Mouse (Mus musculus): Measurements from ENCODE around the gene Sh2d1b1.
"Not testable (repeated sequence)": the region's sequence is repeated elsewhere in the genome, so short reads cannot be mapped to it uniquely, and the experiment has no call there.

The Sh2d1b1 gene

DNA sequence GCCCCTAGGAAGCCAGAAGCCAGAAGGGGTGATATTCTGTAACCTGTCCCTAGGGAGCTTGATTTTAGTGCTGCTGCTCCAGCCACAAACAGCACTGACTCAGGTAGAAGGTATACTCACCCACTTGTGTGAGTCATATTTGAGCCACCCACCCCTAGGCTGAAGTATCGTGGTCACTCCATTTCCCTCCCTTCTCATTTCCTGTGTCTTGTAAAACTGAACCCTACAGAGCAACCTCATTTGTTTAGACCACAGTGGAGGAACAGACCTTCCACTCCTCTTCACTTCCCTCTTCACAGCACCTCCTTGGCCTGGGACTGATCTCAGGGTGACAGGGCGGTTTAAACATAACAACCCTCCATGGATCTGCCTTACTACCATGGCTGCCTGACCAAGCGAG is at the start of gene Sh2d1b1:
Gene Sh2d1b1, plus strand, starts transcription at position 305 of the 400 bp plus-strand sequence.
- DNase-seq (ENCODE audit: low spot score): no peak

GRCm38 (mm10) chr1:170232688-170233087 is 44.4 kb upstream of the Sh2d1b1 start, which contains the start of gene Sh2d1b2:
TSS of gene Sh2d1b2 (plus strand) at chr1:170232749.
- DNase-seq (ENCODE audit: low spot score): not testable (repeated sequence)

GRCm38 (mm10) chr1:170245016-170245415 is 32.1 kb upstream of the Sh2d1b1 start:
- DNase-seq (ENCODE audit: low spot score): no peak

DNA sequence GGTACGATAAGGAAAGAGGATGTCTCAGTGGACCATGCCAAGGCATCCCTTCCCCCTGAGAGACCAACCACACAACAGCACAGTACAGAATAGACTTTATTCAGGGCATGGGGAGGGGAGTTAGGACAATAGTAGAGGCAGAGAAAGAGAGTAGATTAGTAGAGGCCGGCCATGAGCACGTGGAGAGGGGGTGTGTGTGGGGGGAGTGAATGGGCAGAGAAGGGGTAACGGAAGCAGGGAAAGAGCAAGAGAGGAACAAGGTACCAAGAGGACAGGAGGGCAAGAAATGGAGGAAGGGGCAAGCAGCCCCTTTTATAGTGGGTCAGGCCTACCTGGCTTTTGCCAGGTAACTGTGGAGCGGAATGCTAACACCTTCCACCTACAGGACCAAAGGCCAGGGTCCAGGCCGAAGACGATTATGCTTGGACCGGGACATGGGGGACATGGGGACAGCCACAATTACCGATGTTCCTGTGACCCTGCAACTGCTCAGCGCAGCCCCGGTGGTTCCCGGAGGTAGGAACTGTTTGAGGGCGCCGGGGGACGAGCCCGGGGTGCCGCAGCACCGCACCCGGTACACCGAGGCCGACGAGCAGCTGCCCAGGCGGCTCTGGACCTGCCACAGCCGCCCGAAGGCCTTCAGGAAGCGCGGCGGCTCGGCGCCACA is 22.1 kb upstream of the Sh2d1b1 start:
- DNase-seq (ENCODE audit: low spot score): no peak

GRCm38 (mm10) chr1:170255560-170255910 is 21.6 kb upstream of the Sh2d1b1 start:
- DNase-seq (ENCODE audit: low spot score): peak; percentile 55

DNA sequence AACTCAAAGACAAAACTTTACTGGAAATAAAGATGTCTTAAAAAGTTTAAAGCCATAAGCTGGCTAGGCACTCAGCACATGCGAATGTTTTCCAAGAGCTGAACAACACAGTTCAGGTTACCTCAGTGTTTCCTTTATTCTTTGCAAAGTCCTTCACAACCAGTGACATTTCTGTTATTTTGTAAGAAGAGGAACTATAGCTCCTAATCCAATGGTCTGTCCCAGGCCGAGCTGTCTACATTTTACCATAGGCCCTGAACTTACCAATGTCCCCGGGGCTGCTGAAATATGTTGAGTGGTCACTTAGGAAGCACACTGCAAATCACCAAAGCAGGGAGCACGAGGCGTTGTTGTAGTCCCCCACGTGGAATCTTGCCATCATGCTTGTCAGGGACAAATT is 6.8 kb upstream of the Sh2d1b1 start:
- DNase-seq (ENCODE audit: low spot score): no peak

DNA sequence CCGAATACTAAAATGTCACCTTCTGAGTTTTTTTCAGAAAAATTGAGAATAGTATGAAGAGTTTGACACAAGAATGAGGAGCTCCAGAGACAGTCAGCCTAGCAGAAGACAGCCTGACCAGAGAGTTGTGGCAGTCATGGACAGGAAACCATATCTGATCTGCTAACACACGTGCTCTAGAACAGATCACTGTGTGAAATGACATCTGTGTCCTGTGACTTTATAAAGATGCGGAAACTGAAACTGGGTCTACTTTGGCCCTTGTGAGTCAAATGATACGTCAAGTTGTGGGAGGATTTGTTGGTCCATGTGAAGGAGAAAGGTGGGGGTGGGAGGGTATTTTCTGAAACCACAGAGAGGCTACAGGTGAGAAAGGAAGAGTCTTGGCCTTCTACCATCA is 6.4 kb upstream of the Sh2d1b1 start:
- DNase-seq (ENCODE audit: low spot score): no peak

DNA sequence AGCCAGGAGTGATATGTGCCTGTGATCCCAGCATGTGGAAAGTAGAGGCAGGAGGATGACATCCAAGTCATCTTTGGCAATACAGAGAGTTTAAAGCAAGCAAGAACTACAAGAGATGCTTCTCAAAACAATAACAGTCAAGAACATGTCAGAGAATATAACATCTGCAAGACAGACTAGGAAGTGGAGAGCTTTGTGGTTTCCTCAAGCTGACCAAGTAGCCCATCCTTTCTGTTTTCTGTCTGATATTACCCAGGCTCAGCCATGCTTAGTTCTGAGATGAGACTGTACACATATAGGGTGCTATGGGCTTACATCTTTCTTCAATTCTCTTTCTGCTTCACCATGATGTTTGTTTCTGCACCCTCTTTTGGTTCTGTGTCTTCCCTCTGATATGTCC is 3.9 kb upstream of the Sh2d1b1 start:
- DNase-seq (ENCODE audit: low spot score): no peak

DNA sequence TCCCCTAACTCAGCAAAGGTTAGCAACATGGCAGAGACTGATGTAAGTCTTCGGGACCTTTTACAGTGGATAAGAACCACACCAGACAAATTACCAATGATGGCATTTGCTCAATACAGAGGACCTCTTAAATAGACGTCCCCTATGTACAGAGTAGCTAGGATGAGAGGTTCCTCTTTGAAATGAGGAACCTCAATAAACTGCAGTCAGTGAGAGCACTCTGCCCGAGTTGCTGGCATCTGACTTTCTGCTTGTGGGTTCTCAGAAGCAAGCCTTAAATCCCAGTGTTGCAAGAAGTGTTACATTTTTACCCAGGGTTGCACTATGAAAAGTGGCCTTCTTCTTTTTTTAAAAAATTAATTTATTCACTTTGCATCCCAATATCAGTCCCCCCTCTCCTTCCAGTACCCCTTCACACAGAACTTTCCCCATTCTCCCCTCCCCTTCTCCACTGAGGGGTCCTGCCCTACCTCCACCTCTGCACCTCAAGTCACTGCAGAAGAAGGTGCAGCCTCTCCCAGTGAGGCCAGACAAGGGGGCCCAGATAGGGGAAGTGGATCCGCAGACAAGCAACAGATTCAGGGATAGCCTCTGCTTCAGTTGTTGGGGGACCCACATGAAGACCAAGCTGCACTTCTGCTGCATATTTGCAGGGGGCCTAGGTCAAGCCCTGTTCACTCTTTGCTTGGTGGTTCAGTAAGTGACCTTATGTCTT is 5.5 kb downstream of the Sh2d1b1 start:
- no peak for DNase-seq (ENCODE audit: low spot score)

GRCm38 (mm10) chr1:170292239-170292951 is 15.3 kb downstream of the Sh2d1b1 start:
- DNase-seq (ENCODE audit: low spot score): no peak

GRCm38 (mm10) chr1:170293257-170293656 is 16.1 kb downstream of the Sh2d1b1 start:
- DNase-seq (ENCODE audit: low spot score): no peak

- no peak for DNase-seq (ENCODE audit: low spot score)
Measured at GRCm38 (mm10) chr1:170294786-170295570, 17.9 kb downstream of the Sh2d1b1 start.

DNA sequence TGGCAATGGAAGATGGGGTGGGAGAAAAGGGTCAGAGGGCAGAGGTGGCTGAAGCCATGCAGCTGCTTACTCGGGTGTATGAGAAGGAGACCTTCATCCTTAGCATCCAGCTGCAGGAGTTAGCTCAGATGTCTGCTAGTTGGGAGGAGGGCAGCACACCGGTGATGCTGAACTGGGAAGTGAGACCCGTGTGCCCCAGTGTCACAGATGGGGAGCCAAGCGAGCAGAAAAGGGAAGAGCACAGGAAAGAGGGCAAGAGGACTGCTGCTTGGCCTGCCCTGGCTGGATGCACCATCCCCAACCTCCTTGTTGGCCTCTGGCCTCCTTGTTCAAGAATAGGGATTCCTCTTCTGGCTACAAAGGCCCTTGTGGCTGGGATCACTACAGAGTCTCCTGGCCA is 22.4 kb downstream of the Sh2d1b1 start:
- no peak for DNase-seq (ENCODE audit: low spot score)

DNA sequence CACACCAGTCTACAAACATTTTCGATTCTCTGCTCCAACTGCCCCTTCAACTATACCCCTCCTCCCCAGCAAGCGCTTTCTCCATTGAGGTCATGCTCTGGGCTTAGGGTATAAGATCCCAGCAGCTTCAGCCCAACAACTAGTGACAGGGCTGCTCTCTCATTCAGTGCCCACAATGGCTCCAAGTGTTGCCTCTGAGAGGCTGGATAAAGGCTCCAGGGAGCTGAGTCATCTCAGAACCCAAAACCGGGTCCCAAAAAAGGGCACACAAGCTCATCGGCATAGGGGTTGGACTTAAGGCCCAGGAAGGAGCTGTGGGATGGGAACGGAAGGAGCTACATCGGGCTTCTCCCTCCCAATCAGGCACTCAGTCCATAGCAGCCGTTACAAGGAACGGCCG is 24.6 kb downstream of the Sh2d1b1 start:
- no peak for DNase-seq (ENCODE audit: low spot score)

DNA sequence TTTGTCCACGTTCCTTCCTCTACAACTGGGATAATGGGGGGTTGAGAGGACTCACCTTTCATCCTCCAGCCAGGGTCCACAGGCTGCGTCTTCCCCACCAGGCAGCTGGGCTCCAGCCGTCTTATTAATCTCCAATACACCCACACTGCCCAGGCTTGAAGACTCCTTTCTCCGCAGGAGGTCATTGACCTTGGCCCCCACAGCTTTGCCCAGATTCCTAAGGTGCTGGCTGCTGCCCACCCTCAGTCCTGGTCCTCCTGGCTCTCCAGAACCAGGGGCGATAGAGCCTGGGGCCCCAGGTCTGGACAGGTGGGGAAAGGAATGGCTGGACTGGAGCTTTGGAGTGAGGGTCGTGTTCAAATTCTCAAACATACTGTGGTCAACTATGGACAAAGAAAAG is 25.3 kb downstream of the Sh2d1b1 start:
- DNase-seq (ENCODE audit: low spot score): no peak

DNA sequence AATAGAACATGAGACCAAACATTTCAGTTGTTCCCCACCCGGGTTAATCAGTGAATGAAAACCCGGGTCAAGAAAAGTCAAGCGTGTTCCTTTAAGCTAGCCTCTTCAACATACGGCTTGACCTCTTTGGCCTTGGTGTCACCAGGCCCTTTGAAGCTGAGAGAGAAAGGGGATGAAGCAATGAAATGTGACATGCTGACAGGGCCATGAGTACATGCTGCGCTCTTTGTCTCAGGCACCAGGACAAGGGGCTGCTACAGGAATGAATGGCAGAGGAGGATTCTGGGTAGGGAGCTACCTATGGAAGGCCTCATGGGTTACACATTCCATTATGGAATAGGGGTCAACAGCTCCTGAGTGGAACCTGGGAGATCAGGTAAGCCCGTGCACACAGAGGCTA is 26.0 kb downstream of the Sh2d1b1 start:
- no peak for DNase-seq (ENCODE audit: low spot score)

DNA sequence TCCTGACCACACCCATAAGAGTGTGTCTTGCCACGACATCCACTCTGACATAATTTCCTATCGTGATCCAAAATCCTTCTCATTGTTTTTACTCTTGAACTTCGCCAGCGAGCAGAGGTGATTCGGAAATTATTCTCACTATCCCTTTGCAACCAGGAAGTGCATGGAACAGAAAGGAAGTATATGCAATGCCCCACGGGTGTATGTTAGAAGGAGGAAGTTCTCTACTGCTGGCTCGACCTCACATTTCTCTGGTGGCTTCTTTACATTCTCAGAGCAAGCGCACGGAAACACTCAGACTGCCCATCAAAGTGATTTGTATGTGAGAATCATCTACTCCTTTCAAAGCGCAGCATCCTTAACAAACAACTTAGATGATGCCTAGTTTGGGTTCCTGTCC is 27.9 kb downstream of the Sh2d1b1 start:
- no peak for DNase-seq (ENCODE audit: low spot score)

GRCm38 (mm10) chr1:170306232-170306631 is 29.1 kb downstream of the Sh2d1b1 start, which contains the start of gene Gm7694:
TSS of gene Gm7694 (minus strand) at chr1:170306332.
- DNase-seq (ENCODE audit: low spot score): no peak

- no peak for DNase-seq (ENCODE audit: low spot score)
Measured at GRCm38 (mm10) chr1:170308503-170308902, 31.4 kb downstream of the Sh2d1b1 start, which contains the start of gene Spata46. TSS of gene Spata46 (plus strand) at chr1:170308803.

DNA sequence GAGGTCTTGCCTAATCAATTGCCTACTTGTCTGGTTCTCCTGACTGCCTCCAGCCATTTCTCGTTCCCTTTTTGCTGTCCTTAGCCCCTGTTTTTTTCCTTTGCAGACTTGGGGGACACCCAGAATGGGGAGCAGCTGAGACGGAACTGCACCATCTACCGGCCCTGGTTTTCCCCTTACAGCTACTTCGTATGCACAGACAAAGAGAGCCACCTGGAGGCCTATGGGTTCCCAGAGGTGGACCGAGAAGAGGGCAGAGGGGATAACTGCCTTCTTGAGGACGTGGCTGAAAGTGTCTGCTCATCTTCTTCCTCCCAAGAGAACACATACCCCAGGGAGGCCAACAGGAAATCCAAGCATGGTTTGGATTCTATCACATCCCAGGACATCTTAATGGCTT is 34.3 kb downstream of the Sh2d1b1 start:
- no peak for DNase-seq (ENCODE audit: low spot score)

DNA sequence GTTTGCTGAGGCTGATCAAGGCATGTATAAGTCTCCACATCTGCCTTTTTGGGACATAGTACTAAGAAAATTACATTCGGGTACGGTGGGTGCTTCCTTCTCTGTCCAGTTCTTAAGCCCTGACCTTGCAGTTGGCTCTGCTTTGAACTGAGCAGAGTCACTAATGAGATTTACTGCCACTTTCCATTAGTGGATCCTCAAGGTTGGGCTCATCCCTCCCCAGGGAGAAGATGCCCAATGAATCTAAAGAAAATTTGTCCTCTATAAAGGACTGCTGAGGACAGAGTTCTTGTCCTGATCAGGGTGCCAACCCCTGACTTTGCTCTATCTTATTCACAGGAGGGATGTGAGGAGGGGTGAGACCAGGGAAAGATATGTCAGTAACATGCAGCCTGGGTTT is 44.9 kb downstream of the Sh2d1b1 start:
- no peak for DNase-seq (ENCODE audit: low spot score)

DNA sequence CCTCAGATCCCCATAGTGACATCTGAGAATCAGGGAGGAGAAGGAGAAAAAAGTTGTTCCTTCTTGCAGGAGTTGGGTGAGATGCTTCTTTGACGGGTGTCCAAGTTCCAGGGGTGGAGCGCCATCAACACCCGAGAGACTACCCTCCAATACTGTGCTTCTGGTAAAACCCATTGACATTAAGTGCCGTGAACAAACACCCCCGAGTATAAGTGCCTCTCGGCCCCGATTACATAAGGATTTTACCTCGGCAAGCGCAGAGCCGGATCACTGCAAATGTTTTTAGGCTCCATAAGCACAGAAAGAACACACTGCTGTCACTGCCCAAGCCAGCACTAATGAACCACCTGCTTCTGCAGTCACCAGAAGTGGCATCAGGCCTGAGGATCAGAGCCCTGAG is 45.9 kb downstream of the Sh2d1b1 start:
- no peak for DNase-seq (ENCODE audit: low spot score)

Data from spleen, adult 12 weeks (tissue).